Mouse (Mus musculus) kidney, adult 2 months (tissue): Measurements from ENCODE around the gene Nhlrc1.

Experiments
- CTCF ChIP-seq: fragments of 200-500 bp; conservative IDR thresholded peaks from 2 replicates; pipeline ENCODE4 v1.5.1; 2011; ENCODE audit warnings: low read depth, mild to moderate bottlenecking, control low read depth, low read length, moderate library complexity, mixed read lengths; ENCODE audit not compliant: insufficient read depth, insufficient read length
- POLR2A ChIP-seq: fragments of 200-500 bp; IDR thresholded peaks from one replicate; pipeline ENCODE4 v1.6.1; 2011; ENCODE audit warnings: low read depth, low read length, control low read depth

DNA sequence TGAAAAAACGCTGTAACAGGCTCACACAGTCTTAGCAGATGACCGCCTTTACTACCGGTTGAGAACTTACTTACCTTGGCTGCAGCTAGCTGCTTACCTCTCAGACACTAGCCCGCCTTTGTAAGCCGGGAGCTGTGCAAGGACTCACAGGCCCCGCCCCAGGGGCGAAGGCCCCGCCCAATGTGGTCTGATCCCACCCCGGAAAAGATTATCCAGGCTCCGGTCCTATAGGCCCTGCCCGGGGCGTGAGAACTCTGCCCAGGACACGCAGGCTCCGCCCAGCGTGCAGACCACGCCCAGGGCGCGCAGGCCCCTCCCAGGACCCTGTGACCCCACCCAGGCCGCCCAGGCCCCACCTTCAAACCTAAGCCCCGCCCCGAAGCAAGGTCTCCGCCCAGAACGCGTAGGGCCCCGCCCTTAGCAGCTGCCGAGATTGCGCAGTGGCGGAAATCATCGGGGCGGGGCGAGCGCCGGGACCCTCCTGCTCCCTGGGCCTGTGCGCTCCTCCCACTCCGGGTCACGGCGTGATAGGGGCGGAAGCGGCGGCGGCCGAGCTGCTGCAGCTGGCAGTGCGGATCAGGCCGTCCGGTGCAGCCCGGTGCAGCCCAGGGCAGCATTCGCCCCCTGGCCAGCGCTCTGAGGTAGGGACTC, 28.5 kb upstream of the Nhlrc1 start, which contains the start of gene Kdm1b:
- TF ChIP-seq POLR2A (peak; percentile 60), CTCF (no peak)
